Mouse (Mus musculus) heart, embryonic 13.5 days (tissue): ENCODE data around the gene Rbfox3. TPM values are rescaled to one million over a fixed set of nuclear protein-coding genes. Genes with fewer than 3 reads are reported as not detected.

Experiments
- ATAC-seq: fragments of 200-750 bp; cut with Nextera tagmentation; 2 replicates; pipeline ENCODE4 v1.8.0; 2017; ENCODE audit warnings: moderate TSS enrichment; ENCODE audit not compliant: insufficient number of reproducible peaks, low FRiP score, low TSS enrichment; ENCODE audit errors: extremely low read depth
- H3K27ac ChIP-seq: fragments of 300-500 bp; sonication (generic); replicated peaks from 2 replicates; pipeline ENCODE4 v1.5.1; 2015; ENCODE audit warnings: moderate library complexity, mild to moderate bottlenecking, inconsistent platforms
- H3K27me3 ChIP-seq: fragments of 300-500 bp; sonication (generic); replicated peaks from 2 replicates; pipeline ENCODE4 v1.6.1; 2015; ENCODE audit warnings: mild to moderate bottlenecking, inconsistent platforms
- H3K36me3 ChIP-seq: fragments of 300-500 bp; sonication (generic); 2 replicates; pipeline ENCODE4 v1.6.1; 2015; ENCODE audit warnings: mild to moderate bottlenecking, inconsistent platforms
- H3K4me1 ChIP-seq: fragments of 300-500 bp; sonication (generic); 2 replicates; pipeline ENCODE4 v1.6.1; 2015; ENCODE audit warnings: inconsistent platforms
- H3K4me2 ChIP-seq: fragments of 300-500 bp; sonication (generic); 2 replicates; pipeline ENCODE4 v1.6.1; 2015; ENCODE audit warnings: inconsistent platforms, mild to moderate bottlenecking, moderate library complexity
- H3K4me3 ChIP-seq: fragments of 300-500 bp; sonication (generic); 2 replicates; pipeline ENCODE4 v1.5.1; 2015; ENCODE audit warnings: moderate library complexity, mild to moderate bottlenecking, inconsistent platforms
- H3K9ac ChIP-seq: fragments of 300-500 bp; sonication (generic); 2 replicates; pipeline ENCODE4 v1.6.1; 2015; ENCODE audit warnings: inconsistent platforms, mild to moderate bottlenecking, moderate library complexity
- H3K9me3 ChIP-seq: fragments of 300-500 bp; sonication (generic); 2 replicates; pipeline ENCODE4 v1.6.1; 2016; ENCODE audit warnings: inconsistent platforms
- WGBS: fragments of 180-500 bp; shearing (Covaris S2); methylation state at CpG from one replicate; pipeline ENCODE4 v1.1.7; 2015; ENCODE audit warnings: mixed read lengths; 5-methylcytosine and 5-hydroxymethylcytosine counted together
- polyA plus RNA-seq: library from polyadenylated mRNA; unstranded; fragments of >200 nt; fragmentation: Nextera tagmentation; extraction: Ambion mirVana; gene quantifications from 2 replicates; pipeline ENCODE4 v1.2.1, GENCODE M21; 2015

The Rbfox3 gene
- polyA plus RNA-seq, 1 experiment from 2014 or later: 0.13 TPM

DNA sequence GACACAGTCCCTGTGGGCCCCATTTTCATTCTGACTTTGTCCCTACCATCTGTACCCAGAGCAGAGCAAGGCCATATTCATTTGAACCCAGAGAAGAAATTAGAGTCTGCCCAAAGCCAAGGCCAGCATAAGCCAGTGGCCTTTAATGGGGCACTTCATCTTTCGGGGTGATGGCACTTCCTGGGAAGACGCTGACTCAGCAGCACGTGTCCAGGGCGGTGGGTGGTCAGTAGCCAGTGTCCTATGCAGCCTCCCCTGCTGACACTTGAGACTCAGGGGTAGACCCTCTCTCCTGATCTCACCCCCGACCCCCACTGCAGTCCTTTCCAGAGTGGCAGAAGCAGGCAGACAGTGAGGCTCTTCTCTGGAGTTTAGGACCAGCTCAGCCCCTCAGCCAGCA lies 283.9 kb downstream of the Rbfox3 start:
- Histone ChIP-seq H3K36me3 (no peaks in the 10 kb centered on the region), H3K9me3 (no peaks in the 10 kb centered on the region), H3K4me1 (no peaks in the 10 kb centered on the region), H3K4me2 (no peak overlapping the region), H3K4me3 (no peak overlapping the region), H3K27me3 (peaks cover 4% of the 10 kb centered on the region; the same call in 1 of the 2 replicates), H3K9ac (no peak overlapping the region), H3K27ac (no peak overlapping the region)
- no peak for ATAC-seq
- WGBS: 62% methylated on average over 5 of the region's 5 CpGs

DNA sequence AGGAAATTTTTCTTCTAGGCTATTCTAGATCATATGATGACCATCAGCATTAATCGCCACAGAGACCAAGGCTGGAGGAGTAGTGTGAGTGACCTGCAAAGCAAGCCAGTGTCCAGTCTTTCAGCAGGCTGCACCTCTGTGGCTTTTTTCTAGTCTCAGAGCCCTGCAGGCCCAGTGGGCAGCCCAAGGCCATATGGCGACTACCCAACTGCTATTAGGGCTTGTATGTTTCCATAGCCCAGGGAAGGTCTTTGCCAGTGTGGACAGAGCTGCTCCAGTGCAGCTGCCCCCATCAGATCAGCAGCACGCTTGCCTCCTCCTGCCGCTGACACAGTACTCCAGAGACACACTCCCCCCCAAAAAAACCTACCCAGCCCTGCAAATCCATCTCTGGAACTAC lies 290.5 kb downstream of the Rbfox3 start:
- Histone ChIP-seq H3K27ac (no peak overlapping the region), H3K4me1 (no peaks in the 10 kb centered on the region), H3K9me3 (no peaks in the 10 kb centered on the region), H3K27me3 (peaks cover 19% of the 10 kb centered on the region; the same call in 1 of the 2 replicates), H3K36me3 (no peaks in the 10 kb centered on the region), H3K4me2 (no peak overlapping the region), H3K4me3 (no peak overlapping the region), H3K9ac (no peak overlapping the region)
- WGBS: 66% methylated on average over 4 of the region's 4 CpGs
- no peak for ATAC-seq

DNA sequence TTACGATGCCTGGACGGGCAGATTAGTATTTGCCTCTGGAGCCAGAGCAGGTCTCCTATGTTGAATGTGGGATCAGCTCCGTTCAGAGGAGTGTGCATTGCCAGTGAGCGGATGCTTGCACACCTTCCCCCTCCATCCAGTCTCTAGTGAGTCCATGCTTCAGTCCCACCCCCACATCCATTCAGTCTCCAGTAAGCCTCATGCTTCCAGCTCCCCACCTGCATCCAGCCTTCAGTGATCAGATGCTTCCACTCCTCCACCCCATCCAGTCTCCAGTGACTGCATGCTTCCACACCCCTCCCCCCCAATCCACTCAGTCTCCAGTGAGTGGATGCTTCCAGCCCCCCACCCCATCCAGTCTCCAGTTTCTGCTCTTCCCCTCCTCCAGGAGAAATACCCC lies 297.3 kb downstream of the Rbfox3 start:
- WGBS: 75% methylated on average over 4 of the region's 4 CpGs
- ATAC-seq: no peak
- H3K4me3 ChIP-seq: no peak overlapping the region

DNA sequence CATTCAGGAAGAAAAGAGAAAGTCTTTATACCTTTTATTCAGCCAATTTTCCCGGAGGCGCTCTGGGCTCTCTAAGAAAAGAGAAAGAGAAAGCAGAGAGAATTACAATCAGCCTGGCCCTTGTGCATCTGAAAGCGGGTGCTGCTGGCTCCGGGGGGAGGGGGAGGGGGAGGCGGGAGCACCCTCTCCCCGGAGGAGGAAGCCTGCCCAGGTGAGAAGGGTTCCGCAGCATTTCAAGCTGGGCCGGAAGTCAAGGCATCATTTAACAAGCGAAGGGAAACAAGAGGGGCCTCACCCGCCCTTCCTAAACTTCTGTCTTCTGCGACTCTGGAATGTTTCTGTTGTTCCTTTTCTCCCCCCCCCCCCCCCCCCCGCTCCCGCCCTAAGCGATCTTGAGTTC lies 301.3 kb downstream of the Rbfox3 start:
- Histone ChIP-seq H3K27ac (no peak overlapping the region), H3K4me3 (no peak overlapping the region), H3K27me3 (peaks cover 60% of the 10 kb centered on the region), H3K9ac (no peak overlapping the region), H3K4me1 (no peaks in the 10 kb centered on the region), H3K9me3 (no peaks in the 10 kb centered on the region), H3K36me3 (no peaks in the 10 kb centered on the region), H3K4me2 (no peak overlapping the region)
- no peak for ATAC-seq
- WGBS: under 1% methylated on average over 12 of the region's 14 CpGs

More for the DNA sequence above, 297.3 kb downstream of the Rbfox3 start:
- H3K4me1 ChIP-seq: no peaks in the 10 kb centered on the region
- no peak overlapping the region for H3K4me2 ChIP-seq
- no peak overlapping the region for H3K27ac ChIP-seq
- no peaks in the 10 kb centered on the region for H3K9me3 ChIP-seq
- H3K9ac ChIP-seq: no peak overlapping the region
- H3K36me3 ChIP-seq: no peaks in the 10 kb centered on the region
- H3K27me3 ChIP-seq: peaks cover 51% of the 10 kb centered on the region

DNA sequence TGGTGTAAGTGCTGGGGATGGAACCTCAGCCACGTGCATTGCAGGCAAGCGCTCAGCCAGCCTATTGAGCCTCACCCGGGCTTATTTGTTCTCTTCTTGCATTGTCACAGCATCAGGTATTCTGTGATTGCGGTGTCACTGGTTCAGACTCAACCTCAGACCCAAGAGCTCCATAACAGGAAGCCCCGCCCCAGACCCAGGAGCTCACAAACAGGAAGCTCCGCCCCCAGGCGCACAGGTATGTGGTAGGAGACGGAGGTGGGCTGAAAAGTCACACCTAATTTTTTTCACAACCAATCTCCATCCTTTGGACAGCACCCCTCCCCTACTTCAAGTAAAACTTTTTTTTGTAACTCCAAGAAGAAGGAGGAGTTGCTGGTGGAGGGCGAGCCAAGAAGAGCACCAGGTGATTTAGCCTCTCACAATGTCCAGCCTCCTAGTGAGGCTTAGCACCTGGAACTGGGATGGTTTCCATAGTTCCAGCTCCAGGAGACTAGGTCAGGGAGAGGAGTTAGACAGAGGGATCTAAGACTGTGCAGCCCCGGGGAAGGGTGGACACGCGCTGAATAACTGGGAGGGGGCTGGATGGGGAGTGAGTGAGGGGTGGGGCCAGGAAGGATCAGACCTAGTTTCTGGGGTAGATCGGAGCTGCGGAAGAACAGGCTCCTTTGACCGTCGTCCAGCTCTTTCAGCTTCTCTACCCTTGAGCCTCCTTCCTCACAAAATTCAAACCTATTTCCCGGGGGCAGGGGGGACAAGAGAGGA lies 302.0 kb downstream of the Rbfox3 start:
- Histone ChIP-seq H3K36me3 (no peaks in the 10 kb centered on the region), H3K9ac (no peak overlapping the region), H3K4me1 (no peaks in the 10 kb centered on the region), H3K4me2 (no peak overlapping the region), H3K9me3 (no peaks in the 10 kb centered on the region), H3K4me3 (no peak overlapping the region), H3K27ac (no peak overlapping the region), H3K27me3 (peaks cover 60% of the 10 kb centered on the region)
- WGBS: 12% methylated on average over 17 of the region's 17 CpGs
- ATAC-seq: no peak

DNA sequence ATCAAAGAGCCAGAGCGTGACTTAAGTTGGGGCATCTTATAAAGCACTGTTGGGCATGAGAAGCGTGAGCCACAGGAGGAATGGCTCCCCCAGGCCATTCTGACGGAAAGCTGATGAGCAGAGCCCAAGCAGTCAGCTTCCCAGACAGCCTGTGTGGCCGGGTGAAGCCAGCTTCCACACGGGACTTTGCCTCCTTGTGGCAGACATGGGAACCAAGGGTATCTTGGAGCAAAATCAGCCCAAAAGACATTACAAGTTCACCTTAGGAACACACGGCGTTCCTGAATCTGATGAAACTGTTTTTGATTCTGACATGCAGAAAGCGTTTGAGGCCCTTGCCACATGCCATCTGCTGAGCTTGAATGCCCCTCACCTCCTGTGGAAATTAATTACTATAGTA lies 303.5 kb downstream of the Rbfox3 start:
- Histone ChIP-seq H3K9me3 (no peaks in the 10 kb centered on the region), H3K27me3 (peaks cover 62% of the 10 kb centered on the region), H3K9ac (no peak overlapping the region), H3K4me2 (no peak overlapping the region), H3K36me3 (no peaks in the 10 kb centered on the region), H3K27ac (no peak overlapping the region), H3K4me3 (no peak overlapping the region), H3K4me1 (no peaks in the 10 kb centered on the region)
- 45% methylated on average over 8 of the region's 8 CpGs for WGBS
- no peak for ATAC-seq

DNA sequence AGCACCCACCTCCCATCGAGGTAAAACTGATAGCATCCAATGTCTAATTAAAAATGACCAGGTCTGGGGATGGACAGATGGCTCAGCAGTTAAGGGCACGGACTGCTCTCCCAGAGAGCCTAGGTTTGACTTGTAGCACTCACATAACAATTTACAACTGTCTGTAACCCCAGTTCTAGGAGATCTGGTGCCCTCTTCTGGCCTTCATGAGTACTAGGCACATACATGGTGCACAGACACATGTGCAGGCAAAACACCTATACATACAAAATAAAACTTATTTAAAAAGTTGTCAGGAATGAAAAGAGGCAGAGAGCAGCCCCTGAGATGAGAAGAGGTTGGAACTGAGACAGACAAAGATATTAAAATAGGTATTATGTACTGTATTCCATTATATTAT lies 305.8 kb downstream of the Rbfox3 start:
- Histone ChIP-seq H3K4me2 (no peak overlapping the region), H3K9me3 (no peaks in the 10 kb centered on the region), H3K4me3 (no peak overlapping the region), H3K27ac (no peak overlapping the region), H3K9ac (no peak overlapping the region), H3K27me3 (peaks cover 59% of the 10 kb centered on the region), H3K36me3 (no peaks in the 10 kb centered on the region), H3K4me1 (no peaks in the 10 kb centered on the region)
- ATAC-seq: no peak
- 67% methylated on average over 2 of the region's 2 CpGs for WGBS

DNA sequence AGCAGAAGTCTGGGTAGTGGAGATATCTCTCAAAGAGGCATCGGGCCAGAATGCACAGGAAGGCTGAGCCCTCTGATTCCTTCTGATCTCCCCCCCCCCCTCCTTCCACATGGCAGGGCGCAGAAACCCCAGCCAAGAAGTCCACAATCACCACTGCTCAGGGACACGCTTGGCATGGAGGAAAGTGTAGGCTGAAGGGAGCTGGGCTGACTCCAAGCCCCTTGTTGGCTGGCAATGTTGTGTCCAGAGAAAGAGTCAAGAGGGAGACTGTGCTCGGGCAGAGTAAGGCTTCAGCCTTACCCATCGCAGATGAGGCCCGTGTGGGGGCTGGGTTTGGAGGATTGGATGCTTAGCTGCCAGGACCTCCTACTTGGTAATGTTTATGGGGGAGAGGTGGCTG lies 307.2 kb downstream of the Rbfox3 start:
- H3K4me2 ChIP-seq: no peak overlapping the region
- H3K9me3 ChIP-seq: no peaks in the 10 kb centered on the region
- no peaks in the 10 kb centered on the region for H3K36me3 ChIP-seq
- peaks cover 57% of the 10 kb centered on the region for H3K27me3 ChIP-seq
- WGBS: 65% methylated on average over 6 of the region's 6 CpGs
- no peak overlapping the region for H3K9ac ChIP-seq
- H3K4me1 ChIP-seq: no peaks in the 10 kb centered on the region
- no peak overlapping the region for H3K27ac ChIP-seq
- no peak overlapping the region for H3K4me3 ChIP-seq
- ATAC-seq: no peak

DNA sequence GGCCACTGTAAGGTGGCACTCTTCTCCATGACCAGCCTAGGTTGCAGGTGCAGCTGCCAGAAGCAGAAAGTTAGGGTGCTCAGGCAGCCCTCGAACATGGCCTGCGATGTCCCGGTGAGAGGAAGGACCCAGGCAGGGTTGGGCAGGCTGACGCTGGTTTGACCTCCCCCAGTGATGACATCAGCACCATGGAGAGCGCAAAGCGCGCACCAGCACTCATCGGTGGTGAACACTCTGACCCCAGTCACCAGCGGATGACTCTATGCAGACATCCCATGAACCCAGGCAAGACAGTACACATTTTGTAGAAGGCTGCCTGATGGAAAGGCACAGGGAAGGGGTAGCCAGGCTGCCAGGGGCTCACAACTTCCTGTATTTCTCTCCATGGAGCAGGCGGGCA lies 308.3 kb downstream of the Rbfox3 start:
- H3K9me3 ChIP-seq: no peaks in the 10 kb centered on the region
- no peaks in the 10 kb centered on the region for H3K36me3 ChIP-seq
- peaks cover 57% of the 10 kb centered on the region for H3K27me3 ChIP-seq
- ATAC-seq: no peak
- no peaks in the 10 kb centered on the region for H3K4me1 ChIP-seq
- no peak overlapping the region for H3K4me3 ChIP-seq
- 2% methylated on average over 10 of the region's 10 CpGs for WGBS
- H3K9ac ChIP-seq: no peak overlapping the region
- no peak overlapping the region for H3K4me2 ChIP-seq
- no peak overlapping the region for H3K27ac ChIP-seq

DNA sequence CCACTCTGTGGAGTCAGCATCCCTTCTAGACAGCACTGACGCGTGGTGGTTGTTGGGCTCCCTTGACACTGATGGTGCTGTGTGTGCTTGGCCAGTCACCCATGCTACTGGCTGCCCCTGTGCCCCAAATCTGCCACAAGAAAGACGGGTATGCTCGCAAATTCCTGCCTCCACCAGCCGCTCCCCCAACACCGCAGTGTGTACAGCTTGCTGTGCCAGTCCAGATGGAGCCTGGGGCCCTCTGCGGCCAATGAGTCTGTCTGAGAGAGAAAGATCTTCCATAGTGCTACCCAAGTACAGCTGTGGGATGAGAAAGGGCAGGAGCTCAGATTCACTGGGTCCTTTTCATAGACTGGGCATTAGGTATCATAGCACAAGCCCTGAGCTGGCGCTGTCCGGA lies 309.9 kb downstream of the Rbfox3 start:
- H3K27ac ChIP-seq: no peak overlapping the region
- no peaks in the 10 kb centered on the region for H3K4me1 ChIP-seq
- peaks cover 57% of the 10 kb centered on the region for H3K27me3 ChIP-seq
- no peak overlapping the region for H3K9ac ChIP-seq
- WGBS: 53% methylated on average over 9 of the region's 9 CpGs
- H3K4me3 ChIP-seq: no peak overlapping the region
- ATAC-seq: no peak
- no peak overlapping the region for H3K4me2 ChIP-seq
- no peaks in the 10 kb centered on the region for H3K9me3 ChIP-seq
- no peaks in the 10 kb centered on the region for H3K36me3 ChIP-seq

DNA sequence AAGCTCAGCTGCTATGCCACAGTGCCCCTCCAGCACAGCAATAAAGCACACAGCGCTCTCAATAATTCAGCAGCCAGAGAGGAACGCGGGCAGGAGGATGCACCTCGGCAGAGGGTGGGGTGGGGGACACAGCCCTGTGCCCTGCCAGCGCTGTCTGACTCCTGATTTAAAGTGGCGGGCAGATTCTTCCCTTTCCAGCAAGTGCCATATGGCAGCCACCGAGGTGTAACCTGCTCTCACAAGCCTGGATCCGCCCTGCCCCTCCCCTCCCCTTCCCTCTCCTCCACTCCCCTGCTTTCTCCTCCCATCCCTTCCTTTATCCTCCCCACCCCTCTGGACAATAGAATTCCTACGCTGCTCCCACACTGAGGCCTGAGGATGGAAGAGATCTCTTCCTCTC lies 311.2 kb downstream of the Rbfox3 start:
- H3K36me3 ChIP-seq: no peaks in the 10 kb centered on the region
- no peak overlapping the region for H3K4me2 ChIP-seq
- H3K4me3 ChIP-seq: no peak overlapping the region
- peaks cover 57% of the 10 kb centered on the region for H3K27me3 ChIP-seq
- 4% methylated on average over 9 of the region's 9 CpGs for WGBS
- H3K9ac ChIP-seq: no peak overlapping the region
- no peaks in the 10 kb centered on the region for H3K4me1 ChIP-seq
- no peak overlapping the region for H3K27ac ChIP-seq
- no peaks in the 10 kb centered on the region for H3K9me3 ChIP-seq
- no peak for ATAC-seq

DNA sequence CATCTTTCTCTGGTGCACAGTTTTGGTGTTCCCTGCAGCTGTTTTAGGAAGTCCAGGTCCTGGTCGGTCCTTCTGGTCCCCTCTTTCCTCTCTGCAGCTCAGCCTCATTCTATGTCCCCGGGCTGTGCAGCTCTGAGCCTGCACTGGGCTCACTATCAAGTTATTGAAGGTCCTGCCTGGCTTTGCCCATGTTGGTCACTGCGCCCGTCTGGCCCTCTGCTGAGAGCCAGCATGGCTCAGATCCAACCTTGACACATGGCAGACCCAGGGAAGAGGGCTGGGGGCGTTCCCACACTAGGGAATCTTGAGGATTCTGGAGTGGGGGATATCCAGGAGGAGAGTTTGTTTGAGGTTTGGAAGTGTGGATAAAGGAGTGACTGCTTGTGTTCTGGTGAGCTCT lies 312.7 kb downstream of the Rbfox3 start:
- peaks cover 57% of the 10 kb centered on the region for H3K27me3 ChIP-seq
- no peak overlapping the region for H3K27ac ChIP-seq
- 49% methylated on average over 5 of the region's 5 CpGs for WGBS
- no peak for ATAC-seq
- H3K4me1 ChIP-seq: no peaks in the 10 kb centered on the region
- H3K36me3 ChIP-seq: no peaks in the 10 kb centered on the region
- H3K4me2 ChIP-seq: no peak overlapping the region
- H3K9me3 ChIP-seq: no peaks in the 10 kb centered on the region
- H3K9ac ChIP-seq: no peak overlapping the region
- no peak overlapping the region for H3K4me3 ChIP-seq
